Mouse (Mus musculus): ENCODE measurements at regions not wholly inside any gene's neighbourhood (a gene's known extent, or its start where the extent isn't known, plus 50 kb on each side); places are given as distances from the start of the nearest gene placed in this dataset.

GRCm38 (mm10) chr12:77997916-77998315 is 196.1 kb upstream of the Gm6657 start:
- no peak for DNase-seq

GRCm38 (mm10) chr12:78000401-78000800 is 193.6 kb upstream of the Gm6657 start:
- DNase-seq: no peak

GRCm38 (mm10) chr12:78001846-78002245 is 192.2 kb upstream of the Gm6657 start:
- no peak for DNase-seq

- DNase-seq: no peak
These were observed 160.3 kb upstream of the Gm6657 start for GRCm38 (mm10) chr12:78033766-78034165.

GRCm38 (mm10) chr12:78046582-78046981 is 147.5 kb upstream of the Gm6657 start:
- DNase-seq: no peak

GRCm38 (mm10) chr12:78055956-78056355 is 138.1 kb upstream of the Gm6657 start:
- peak; percentile 49 for DNase-seq

- DNase-seq: no peak
These were observed 136.9 kb upstream of the Gm6657 start for GRCm38 (mm10) chr12:78057166-78057565.

GRCm38 (mm10) chr12:78059965-78060364 is 134.1 kb upstream of the Gm6657 start:
- DNase-seq: no peak

- no peak for DNase-seq
These were observed 128.0 kb upstream of the Gm6657 start for GRCm38 (mm10) chr12:78066024-78066423.

- no peak for DNase-seq
These were observed 121.1 kb upstream of the Gm6657 start for GRCm38 (mm10) chr12:78072935-78073334.

- no peak for DNase-seq
These were observed 119.7 kb upstream of the Gm6657 start for GRCm38 (mm10) chr12:78074290-78074802.

GRCm38 (mm10) chr12:78077285-78077684 is 116.8 kb upstream of the Gm6657 start:
- DNase-seq: no peak

GRCm38 (mm10) chr12:78082163-78082562 is 111.9 kb upstream of the Gm6657 start:
- no peak for DNase-seq

GRCm38 (mm10) chr12:78086016-78086415 is 108.0 kb upstream of the Gm6657 start:
- no peak for DNase-seq

GRCm38 (mm10) chr12:78087921-78088320 is 106.1 kb upstream of the Gm6657 start:
- no peak for DNase-seq

GRCm38 (mm10) chr12:78094471-78094870 is 99.6 kb upstream of the Gm6657 start:
- DNase-seq: peak; percentile 89

- DNase-seq: no peak
These were observed 98.7 kb upstream of the Gm6657 start for GRCm38 (mm10) chr12:78095352-78095751.

- no peak for DNase-seq
These were observed 98.1 kb upstream of the Gm6657 start for GRCm38 (mm10) chr12:78095916-78096315.

- DNase-seq: no peak
These were observed 96.9 kb upstream of the Gm6657 start for GRCm38 (mm10) chr12:78097119-78097518.

GRCm38 (mm10) chr12:78097692-78098091 is 96.3 kb upstream of the Gm6657 start:
- no peak for DNase-seq

- DNase-seq: no peak
These were observed 95.3 kb upstream of the Gm6657 start for GRCm38 (mm10) chr12:78098765-78099194.

GRCm38 (mm10) chr12:78099761-78100160 is 94.3 kb upstream of the Gm6657 start:
- no peak for DNase-seq

- peak; percentile 65 for DNase-seq
These were observed 93.3 kb upstream of the Gm6657 start for GRCm38 (mm10) chr12:78100756-78101155.

- DNase-seq: no peak
These were observed 84.1 kb upstream of the Gm6657 start for GRCm38 (mm10) chr12:78109931-78110330.

- DNase-seq: no peak
These were observed 75.9 kb upstream of the Gm6657 start for GRCm38 (mm10) chr12:78118131-78118530.

GRCm38 (mm10) chr12:78119246-78119645 is 74.8 kb upstream of the Gm6657 start:
- no peak for DNase-seq
